Mouse (Mus musculus): ENCODE results near the gene Sirt7. TPM values are rescaled to one million over a fixed set of nuclear protein-coding genes. Genes with fewer than 3 reads are reported as not detected.

The Sirt7 gene
- polyA plus RNA-seq (2015; fragmentation: Nextera tagmentation; extraction: Ambion mirVana): 32.9 and 33.4 TPM in 2 replicates

DNA sequence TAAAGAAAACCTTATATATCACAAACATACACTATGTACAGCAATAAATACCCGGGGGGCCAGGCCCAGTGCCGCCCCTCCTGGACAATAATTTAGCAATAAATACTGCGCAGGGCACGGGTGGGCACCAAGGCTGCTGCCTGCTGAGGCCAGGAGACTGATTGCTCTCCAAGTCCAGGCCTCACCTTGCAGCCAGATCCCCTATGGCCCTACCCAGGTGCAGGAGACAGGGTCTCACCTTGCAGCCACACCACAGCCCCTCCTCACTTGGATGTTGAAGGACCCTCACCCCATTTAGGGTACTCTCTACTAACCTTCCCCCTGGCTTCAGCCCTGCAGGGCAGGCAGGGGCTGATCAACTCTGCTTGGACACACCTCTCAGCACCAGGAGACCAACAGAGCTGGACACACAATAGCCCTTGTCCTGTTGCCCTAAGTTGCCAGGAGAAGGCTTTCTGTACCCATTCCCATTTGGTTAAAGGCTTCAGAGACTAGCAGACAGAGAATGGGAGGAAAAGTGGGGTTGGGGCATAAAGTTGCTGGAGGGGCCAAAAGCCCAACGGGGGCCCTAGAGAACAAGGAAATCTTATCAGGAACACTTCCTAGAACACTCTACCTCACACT lies at the start of gene Sirt7:
Gene Sirt7 (minus strand): TSS at position 89 of the 624 bp plus-strand sequence.
- peak within 1 kb of the TSS; percentile 65 for H3K9ac ChIP-seq
- no peaks in the 10 kb centered on the region for H3K27me3 ChIP-seq
- peak; percentile 35; the same call in 1 of the 2 replicates for ATAC-seq (ENCODE audit: insufficient number of reproducible peaks, low FRiP score, low TSS enrichment, low read depth)
- H3K27ac ChIP-seq: peak within 1 kb of the TSS; percentile 78
- WGBS: 13% methylated on average over 5 of the region's 5 CpGs
- H3K9me3 ChIP-seq: no peaks in the 10 kb centered on the region
- peak within 1 kb of the TSS; percentile 92 for H3K4me3 ChIP-seq
- H3K36me3 ChIP-seq: peaks cover 55% of the 10 kb centered on the region
- peaks cover 23% of the 10 kb centered on the region for H3K4me1 ChIP-seq
- peak within 1 kb of the TSS; percentile 98 for H3K4me2 ChIP-seq

DNA sequence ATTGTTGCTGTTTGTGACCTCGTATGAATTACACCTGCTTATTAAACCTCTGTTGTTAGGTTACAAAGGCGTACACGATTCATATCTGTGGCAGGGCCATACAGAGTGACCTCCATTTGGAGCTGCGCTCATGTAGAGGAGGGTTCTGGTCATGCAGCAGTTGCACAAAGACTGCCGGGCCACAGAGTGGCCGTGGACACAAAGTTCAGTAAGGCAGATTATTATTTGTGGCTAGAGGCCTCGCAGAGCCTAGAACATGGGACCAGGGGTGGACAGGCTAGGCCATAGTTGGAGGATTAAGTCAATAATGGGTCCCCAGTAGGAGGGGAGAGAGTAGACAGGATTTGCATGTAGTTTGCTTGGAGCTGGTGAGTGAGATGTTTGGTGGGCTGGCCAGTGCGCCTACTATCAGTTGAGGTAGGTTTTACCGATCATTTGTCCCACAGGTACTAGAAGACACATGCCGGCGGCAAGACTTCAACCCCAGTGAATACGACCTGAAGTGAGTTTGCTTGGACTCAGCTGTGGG lies 48.6 kb upstream of the Sirt7 start:
- 40% methylated on average over 12 of the region's 12 CpGs for WGBS
- Histone ChIP-seq H3K9ac (peak overlapping the region; percentile 62), H3K36me3 (peaks cover 21% of the 10 kb centered on the region), H3K4me2 (peak overlapping the region; percentile 77), H3K27ac (peak overlapping the region; percentile 94), H3K4me1 (peaks cover 14% of the 10 kb centered on the region), H3K27me3 (no peaks in the 10 kb centered on the region), H3K4me3 (peak overlapping the region; percentile 90), H3K9me3 (no peaks in the 10 kb centered on the region)
- ATAC-seq (ENCODE audit: insufficient number of reproducible peaks, low FRiP score, low TSS enrichment, low read depth): no peak

DNA sequence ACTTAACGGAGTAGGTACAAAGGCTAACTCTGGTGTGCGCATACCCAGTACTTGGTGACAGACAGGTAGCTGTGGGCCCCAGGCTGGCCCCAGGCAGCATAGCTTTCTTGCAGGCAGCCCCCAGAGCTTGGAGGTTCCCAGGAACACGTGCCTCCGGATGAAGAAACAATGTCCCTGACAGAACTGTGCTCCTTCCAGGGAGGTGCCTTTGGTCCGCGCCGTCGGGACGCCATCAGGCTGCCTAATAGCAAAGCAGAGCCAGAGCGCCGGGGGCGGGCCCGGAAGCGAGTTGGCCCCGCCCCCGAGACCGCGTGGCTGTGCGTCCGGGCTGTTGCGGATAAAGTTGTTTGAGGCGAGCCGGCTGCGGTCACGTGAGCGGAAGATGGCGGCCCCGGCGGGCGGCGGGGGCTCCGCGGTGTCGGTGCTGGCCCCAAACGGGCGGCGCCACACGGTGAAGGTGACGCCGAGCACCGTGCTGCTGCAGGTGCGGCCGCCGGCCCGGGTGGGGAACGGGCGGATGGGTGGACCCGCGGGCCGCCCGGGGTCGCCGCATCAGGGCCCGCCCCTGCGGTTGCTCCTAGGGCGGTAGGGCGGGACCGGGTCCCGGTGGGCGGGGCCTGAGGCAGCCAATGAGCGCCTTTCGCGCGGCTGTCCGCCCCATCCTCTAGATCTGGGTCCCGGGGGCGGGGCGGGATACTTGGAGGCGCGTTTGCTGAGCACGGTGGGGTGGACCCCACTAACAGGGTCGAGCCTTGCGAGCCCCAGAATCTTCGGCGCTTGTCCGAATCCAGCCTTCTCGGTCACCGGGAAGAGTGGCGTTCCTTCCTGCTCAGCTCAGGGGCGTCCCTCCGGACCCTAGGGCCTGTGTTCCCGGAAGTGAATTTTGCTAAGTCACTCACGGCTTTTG lies 47.9 kb upstream of the Sirt7 start, which contains the start of gene Aspscr1:
Gene Aspscr1 (plus strand): TSS at position 287 of the 907 bp plus-strand sequence.
- peak within 1 kb of the TSS; percentile 90 for H3K4me3 ChIP-seq
- H3K4me1 ChIP-seq: peaks cover 14% of the 10 kb centered on the region
- H3K36me3 ChIP-seq: peaks cover 14% of the 10 kb centered on the region
- peak; percentile 96 for ATAC-seq (ENCODE audit: insufficient number of reproducible peaks, low FRiP score, low TSS enrichment, low read depth)
- peak within 1 kb of the TSS; percentile 77 for H3K4me2 ChIP-seq
- peak within 1 kb of the TSS; percentile 94 for H3K27ac ChIP-seq
- no peaks in the 10 kb centered on the region for H3K9me3 ChIP-seq
- peak within 1 kb of the TSS; percentile 62 for H3K9ac ChIP-seq
- under 1% methylated on average over 83 of the region's 83 CpGs for WGBS
- no peaks in the 10 kb centered on the region for H3K27me3 ChIP-seq

DNA sequence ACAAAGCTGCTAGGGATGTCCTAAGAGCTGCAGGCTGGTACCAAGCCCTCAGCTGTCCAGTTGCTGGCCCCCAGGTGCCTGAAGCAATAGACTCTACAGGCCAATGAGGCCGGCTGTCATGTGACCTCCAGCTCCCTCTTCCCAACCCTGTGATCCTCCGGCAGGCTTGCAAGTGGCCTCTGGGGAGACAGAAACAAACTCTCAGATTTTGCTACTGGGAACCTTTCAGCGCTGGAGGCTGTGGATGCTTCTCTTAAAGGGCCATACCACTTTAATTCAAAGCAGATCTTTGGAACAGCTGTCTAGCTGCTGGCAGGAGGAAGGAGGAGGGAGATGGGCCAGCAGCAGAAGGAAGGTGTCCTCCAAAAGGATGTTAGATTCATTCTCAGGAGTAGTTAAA lies 41.6 kb upstream of the Sirt7 start:
- Histone ChIP-seq H3K27me3 (peaks cover 22% of the 10 kb centered on the region), H3K27ac (no peak overlapping the region), H3K36me3 (no peaks in the 10 kb centered on the region), H3K4me1 (peaks cover 12% of the 10 kb centered on the region), H3K4me2 (no peak overlapping the region), H3K4me3 (no peak overlapping the region), H3K9ac (no peak overlapping the region), H3K9me3 (no peaks in the 10 kb centered on the region)
- 0% methylated on average over 3 of the region's 3 CpGs for WGBS
- no peak for ATAC-seq (ENCODE audit: insufficient number of reproducible peaks, low FRiP score, low TSS enrichment, low read depth)

DNA sequence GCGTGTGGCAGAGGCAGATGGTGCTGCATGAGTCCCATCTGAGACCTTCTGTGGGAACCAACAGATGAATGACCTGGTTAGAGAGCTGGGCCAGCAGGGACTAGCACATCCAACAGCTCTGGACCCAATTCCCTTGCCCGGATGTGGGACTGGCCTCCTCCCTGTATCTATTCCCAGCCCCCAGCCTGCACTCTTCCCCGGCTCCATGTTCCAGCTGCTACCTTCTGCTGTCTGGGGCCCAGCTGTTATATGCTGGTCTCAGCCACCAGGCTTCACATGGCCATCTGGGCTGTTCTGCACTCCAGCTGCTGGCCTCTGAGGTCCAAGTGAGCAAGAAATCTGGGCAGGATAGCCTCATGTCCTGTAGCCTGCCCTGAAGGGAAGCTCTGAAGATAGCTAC lies 40.4 kb upstream of the Sirt7 start:
- Histone ChIP-seq H3K4me1 (peaks cover 21% of the 10 kb centered on the region), H3K9ac (no peak overlapping the region), H3K4me2 (no peak overlapping the region), H3K27me3 (peaks cover 34% of the 10 kb centered on the region), H3K4me3 (no peak overlapping the region), H3K27ac (no peak overlapping the region), H3K36me3 (no peaks in the 10 kb centered on the region), H3K9me3 (no peaks in the 10 kb centered on the region)
- ATAC-seq (ENCODE audit: insufficient number of reproducible peaks, low FRiP score, low TSS enrichment, low read depth): no peak
- WGBS: 63% methylated on average over 3 of the region's 3 CpGs

DNA sequence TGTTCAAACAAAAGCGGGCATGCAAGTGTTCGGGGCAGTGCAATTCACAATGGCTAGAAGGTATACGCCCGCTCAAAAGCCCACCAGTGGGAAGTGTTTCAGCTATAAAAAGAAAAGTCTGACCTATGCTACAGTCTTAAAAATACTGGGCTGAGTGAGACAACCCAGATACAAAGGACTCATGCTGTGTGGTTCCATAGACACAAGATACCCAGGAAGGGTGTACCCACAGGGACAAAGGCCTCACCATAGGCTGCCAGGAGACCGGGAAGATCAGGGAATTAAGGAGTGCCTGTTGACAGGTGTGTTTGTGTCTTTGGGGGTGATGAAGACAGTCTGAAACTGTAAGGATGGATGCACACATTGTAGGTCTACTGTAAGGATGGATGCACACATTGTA lies 38.7 kb upstream of the Sirt7 start:
- Histone ChIP-seq H3K9me3 (no peaks in the 10 kb centered on the region), H3K4me3 (no peak overlapping the region), H3K9ac (no peak overlapping the region), H3K27ac (no peak overlapping the region), H3K4me1 (peaks cover 37% of the 10 kb centered on the region), H3K27me3 (peaks cover 51% of the 10 kb centered on the region), H3K36me3 (no peaks in the 10 kb centered on the region), H3K4me2 (no peak overlapping the region)
- no peak for ATAC-seq (ENCODE audit: insufficient number of reproducible peaks, low FRiP score, low TSS enrichment, low read depth)
- WGBS: 90% methylated on average over 5 of the region's 5 CpGs

DNA sequence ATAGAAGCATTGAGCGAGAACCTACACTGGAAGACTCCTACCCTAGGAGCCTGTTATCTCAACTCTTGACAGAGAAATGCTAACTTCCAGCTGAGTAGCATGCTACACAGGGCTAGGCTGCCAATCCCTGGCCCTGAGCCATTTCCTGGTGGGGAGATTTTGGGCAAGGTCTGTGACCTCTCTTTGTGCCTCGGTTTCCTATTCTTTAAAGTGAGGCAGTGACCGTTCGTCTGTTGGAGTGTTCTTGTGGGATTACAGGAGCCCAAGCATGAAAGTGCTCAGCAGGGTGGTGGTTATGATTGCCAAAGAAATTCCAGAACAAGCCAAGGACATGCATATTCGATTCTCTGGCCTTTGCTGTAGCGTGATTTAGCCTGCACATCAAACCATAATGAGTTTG lies 37.7 kb upstream of the Sirt7 start:
- Histone ChIP-seq H3K27me3 (peaks cover 61% of the 10 kb centered on the region), H3K9me3 (no peaks in the 10 kb centered on the region), H3K27ac (no peak overlapping the region), H3K36me3 (no peaks in the 10 kb centered on the region), H3K4me2 (no peak overlapping the region), H3K4me3 (no peak overlapping the region), H3K9ac (no peak overlapping the region), H3K4me1 (peaks cover 37% of the 10 kb centered on the region)
- 73% methylated on average over 6 of the region's 6 CpGs for WGBS
- no peak for ATAC-seq (ENCODE audit: insufficient number of reproducible peaks, low FRiP score, low TSS enrichment, low read depth)

DNA sequence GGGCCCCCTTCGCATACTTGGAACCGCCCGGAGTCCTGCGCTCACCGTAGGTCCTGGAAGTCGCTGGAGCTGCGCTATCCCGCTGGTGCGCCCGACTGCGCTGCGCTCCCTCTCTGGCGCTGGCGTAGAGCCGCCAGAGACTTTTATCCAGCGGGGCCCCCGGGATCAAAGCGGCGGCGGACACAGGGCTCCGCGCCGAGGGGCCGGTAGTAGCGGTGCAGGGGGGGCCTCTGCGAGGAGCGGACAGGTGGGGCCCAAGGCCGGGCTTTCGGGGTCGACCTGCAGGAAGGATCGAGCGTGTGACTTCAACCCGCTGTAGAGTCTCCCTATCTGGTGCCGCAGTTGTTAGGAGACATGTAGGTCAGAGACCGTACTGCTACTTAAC lies 36.0 kb upstream of the Sirt7 start, which contains the start of gene Notum:
Gene Notum (minus strand): TSS at position 100 of the 385 bp plus-strand sequence.
- H3K4me1 ChIP-seq: peaks cover 27% of the 10 kb centered on the region
- H3K27ac ChIP-seq: no peak within 1 kb of the TSS
- peak within 1 kb of the TSS; percentile 48 for H3K4me3 ChIP-seq
- peak within 1 kb of the TSS; percentile 26; the same call in 1 of the 2 replicates for H3K9ac ChIP-seq
- WGBS: under 1% methylated on average over 35 of the region's 35 CpGs
- H3K4me2 ChIP-seq: peak within 1 kb of the TSS; percentile 91
- H3K9me3 ChIP-seq: no peaks in the 10 kb centered on the region
- H3K27me3 ChIP-seq: peaks cover 74% of the 10 kb centered on the region
- ATAC-seq (ENCODE audit: insufficient number of reproducible peaks, low FRiP score, low TSS enrichment, low read depth): no peak
- H3K36me3 ChIP-seq: no peaks in the 10 kb centered on the region

DNA sequence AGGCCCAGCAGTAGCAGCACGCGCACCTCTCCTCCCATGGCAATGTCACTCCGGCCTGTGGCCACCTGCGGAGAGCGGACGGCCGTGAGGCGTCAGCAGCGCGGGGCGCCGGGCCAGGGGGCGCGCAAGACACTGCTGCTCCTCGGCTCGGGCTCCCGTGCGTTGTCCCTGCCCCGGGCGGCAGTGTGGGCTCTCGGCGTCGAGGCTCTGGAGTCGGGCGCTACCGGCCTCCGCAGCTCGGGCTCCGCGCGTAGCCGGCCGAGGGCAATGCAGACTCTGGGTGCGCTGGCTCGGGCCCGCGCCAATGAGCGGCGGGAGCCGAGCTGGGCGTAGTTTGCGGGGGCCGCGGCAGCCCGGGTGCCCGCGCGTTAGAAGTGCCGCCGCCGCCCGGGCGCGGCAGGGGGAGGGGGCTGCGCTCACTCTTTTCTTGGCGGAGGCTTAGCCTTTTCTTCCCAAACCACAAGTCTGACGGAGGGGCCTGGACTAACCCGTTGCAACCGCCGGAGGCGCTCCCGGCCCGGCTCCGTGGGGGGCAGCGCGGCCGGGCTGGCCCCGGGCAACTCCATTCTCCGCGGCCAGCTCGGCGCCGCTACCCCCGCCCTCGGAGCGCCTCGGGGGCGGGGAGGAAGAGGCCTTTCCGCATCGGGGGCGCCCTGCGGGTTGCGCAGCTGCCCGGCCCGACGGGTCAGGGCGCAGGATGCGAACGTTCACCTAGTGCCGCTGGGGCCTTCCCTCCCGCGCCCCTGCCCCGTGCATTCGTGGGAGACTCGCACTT lies 35.4 kb upstream of the Sirt7 start:
- Histone ChIP-seq H3K27ac (no peak overlapping the region), H3K36me3 (no peaks in the 10 kb centered on the region), H3K4me3 (peak overlapping the region; percentile 48), H3K9me3 (no peaks in the 10 kb centered on the region), H3K4me2 (peak overlapping the region; percentile 91), H3K9ac (peak overlapping the region; percentile 26; the same call in 1 of the 2 replicates), H3K27me3 (peaks cover 74% of the 10 kb centered on the region), H3K4me1 (peaks cover 26% of the 10 kb centered on the region)
- WGBS: 0% methylated on average over 68 of the region's 95 CpGs
- ATAC-seq (ENCODE audit: insufficient number of reproducible peaks, low FRiP score, low TSS enrichment, low read depth): no peak

DNA sequence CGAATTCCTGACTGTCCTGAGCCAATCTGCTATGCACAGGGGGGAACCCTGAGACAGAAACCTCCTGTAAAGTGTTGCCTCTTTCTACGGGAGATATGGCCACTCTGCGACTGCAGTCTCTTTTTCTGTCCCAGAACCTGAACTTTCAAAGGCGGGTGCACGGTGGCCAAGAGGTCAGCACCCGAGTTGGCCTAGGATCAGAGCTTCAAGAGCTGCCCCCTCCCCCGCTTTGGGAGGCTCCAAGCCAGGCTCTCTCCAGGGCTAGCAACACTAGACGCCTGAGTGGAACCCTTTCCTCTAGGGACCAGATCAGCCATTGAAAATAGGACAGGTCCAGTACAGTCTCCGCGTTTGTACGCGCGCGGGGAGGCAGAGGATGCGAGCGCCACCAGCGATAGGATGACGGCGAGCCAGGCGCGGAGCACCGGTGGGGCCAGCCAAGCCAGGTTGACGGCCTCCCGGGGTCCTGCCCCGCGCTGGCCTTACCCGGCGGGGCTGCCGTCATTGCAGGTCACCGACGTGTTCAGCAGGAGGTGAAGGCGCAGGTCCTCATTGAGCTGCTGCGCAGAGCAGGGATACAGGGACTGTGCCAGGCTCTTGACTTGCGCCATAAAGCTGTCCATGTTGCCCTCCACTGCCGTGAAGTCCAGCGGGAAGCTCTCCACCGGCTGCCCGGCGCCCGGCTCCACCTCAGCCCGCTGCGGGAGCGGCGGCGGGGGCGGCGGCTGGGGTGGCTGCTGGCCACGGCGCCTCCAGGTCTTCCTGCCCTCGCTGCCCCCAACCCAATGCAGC lies 34.7 kb upstream of the Sirt7 start:
- Histone ChIP-seq H3K9me3 (no peaks in the 10 kb centered on the region), H3K27me3 (peaks cover 74% of the 10 kb centered on the region), H3K4me3 (peak overlapping the region; percentile 48), H3K4me2 (peak overlapping the region; percentile 91), H3K36me3 (no peaks in the 10 kb centered on the region), H3K4me1 (peaks cover 25% of the 10 kb centered on the region), H3K27ac (no peak overlapping the region), H3K9ac (peak overlapping the region; percentile 26; the same call in 1 of the 2 replicates)
- ATAC-seq (ENCODE audit: insufficient number of reproducible peaks, low FRiP score, low TSS enrichment, low read depth): no peak
- 1% methylated on average over 50 of the region's 50 CpGs for WGBS

Measured in limb, embryonic 15.5 days (tissue).